Mouse (Mus musculus) Patski (cell line): ENCODE data around the gene Gngt2. TPM values are rescaled to one million over a fixed set of nuclear protein-coding genes. Genes with fewer than 3 reads are reported as not detected.

Source experiments
- ATAC-seq: fragments of 100-300 bp; one replicate; pipeline ENCODE4 v1.8.0; 2021
- CTCF ChIA-PET: fragments of 350-600 bp; sonication (Branson Sonifier 250); formaldehyde crosslinking; loops from one replicate; lab custom pipeline; 2022; ENCODE audit warnings: inconsistent platforms; lab: Charles Lee
- POLR2A ChIA-PET: fragments of 350-600 bp; sonication (Branson Sonifier 250); formaldehyde crosslinking; loops from one replicate; lab custom pipeline; 2022; ENCODE audit warnings: antibody characterized with exemption, inconsistent platforms; lab: Charles Lee
- DNase-seq: peaks from one replicate; pipeline ENCODE4 v3.0.0-alpha.2; 2011; ENCODE audit warnings: low read depth, low spot score
- H3K27me3 ChIP-seq: fragments of 371-371 bp; one replicate; pipeline ENCODE4 v1.5.1; 2021
- CTCF ChIP-seq: fragments of 100-300 bp; IDR thresholded peaks from one replicate; pipeline ENCODE4 v1.5.1; 2021
- in situ Hi-C: fragments of 300-500 bp; cut with MboI; formaldehyde crosslinking; loops from 3 replicates; pipeline ENCODE4 v1.11.1; 2018; ENCODE audit warnings: low pct_unique_long_range_greater_than_20kb, mixed read lengths
- polyA plus RNA-seq: library from polyadenylated mRNA; unstranded; gene quantifications from one replicate; pipeline ENCODE4 v1.2.3, GENCODE M21; 2021

Gngt2 gene
- polyA plus RNA-seq, 1 experiment from 2014 or later: not detected

DNA sequence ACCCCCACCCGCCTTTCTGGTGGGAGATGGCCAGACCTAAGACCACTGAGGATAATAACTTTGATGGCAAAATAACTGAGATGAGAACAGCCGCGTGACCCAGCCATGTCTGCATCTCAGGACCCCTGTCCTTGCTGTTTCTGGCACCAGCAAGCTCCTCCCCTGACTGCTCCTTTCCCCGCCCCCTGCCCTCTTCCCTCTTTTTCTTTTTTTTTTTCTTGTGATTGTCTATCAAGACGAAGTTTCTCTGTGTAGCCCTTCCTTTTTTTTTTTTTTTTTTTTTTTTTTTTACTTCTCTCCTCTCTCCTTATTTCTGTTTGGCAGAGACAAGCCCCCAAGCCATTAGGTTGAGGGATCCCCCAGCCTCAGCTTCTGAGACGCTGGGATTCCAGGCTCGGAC, 26.2 kb upstream of the Gngt2 start:
- ChIA-PET CTCF (no interaction called here), POLR2A (no interaction called here)
- no peaks in the 10 kb centered on the region for H3K27me3 ChIP-seq
- TF ChIP-seq CTCF: no peak
- DNase-seq (no peak), ATAC-seq (no peak)
- in situ Hi-C loops: no loop called here

DNA sequence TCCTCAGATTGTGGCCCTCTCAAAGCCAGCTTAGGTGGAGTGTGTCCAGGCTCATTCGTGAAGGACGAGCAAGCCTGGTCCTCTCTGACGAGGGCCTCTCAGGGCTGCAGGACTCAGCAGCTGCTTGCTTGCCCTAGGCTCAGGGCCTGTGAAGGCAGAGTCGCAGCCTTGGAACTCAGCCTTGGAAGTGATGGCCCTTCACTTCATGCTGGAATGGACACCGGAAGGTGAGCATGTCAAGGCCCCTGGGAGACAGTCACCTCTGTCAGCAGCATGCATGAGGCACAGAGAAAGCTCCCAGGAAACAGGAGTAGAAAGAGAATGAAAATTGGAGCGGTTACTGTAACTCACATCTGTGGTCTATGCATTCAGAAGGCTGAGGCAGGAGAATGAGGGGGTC, 25.3 kb upstream of the Gngt2 start:
- no peak for DNase-seq
- in situ Hi-C loops: no loop called here
- CTCF ChIA-PET: no interaction called here

DNA sequence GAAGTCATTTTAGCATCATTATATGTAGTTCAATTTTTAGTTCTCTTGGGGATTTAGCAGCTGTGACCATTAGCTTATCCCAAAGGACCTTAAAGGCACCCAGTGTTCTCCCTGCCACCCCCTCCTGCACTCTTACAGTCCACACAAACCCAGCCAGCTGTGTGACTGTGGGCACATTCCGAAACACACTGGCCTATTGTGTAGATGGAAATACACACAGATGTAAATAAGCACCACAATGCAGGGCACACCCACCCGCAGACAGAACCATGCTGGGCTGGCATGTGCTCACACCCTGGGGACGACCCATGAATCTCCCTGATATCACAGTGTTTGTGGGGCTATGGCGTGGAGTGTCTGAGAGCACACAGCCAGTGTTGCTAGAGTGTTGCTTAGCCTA, 24.8 kb upstream of the Gngt2 start:
- ATAC-seq (no peak), DNase-seq (no peak)
- H3K27me3 ChIP-seq: no peaks in the 10 kb centered on the region
- in situ Hi-C loops: no loop called here
- ChIA-PET CTCF (no interaction called here), POLR2A (no interaction called here)
- no peak for TF ChIP-seq CTCF

More for the DNA sequence above, 25.3 kb upstream of the Gngt2 start:
- POLR2A ChIA-PET: no interaction called here
- TF ChIP-seq CTCF: no peak
- no peaks in the 10 kb centered on the region for H3K27me3 ChIP-seq
- ATAC-seq: no peak

DNA sequence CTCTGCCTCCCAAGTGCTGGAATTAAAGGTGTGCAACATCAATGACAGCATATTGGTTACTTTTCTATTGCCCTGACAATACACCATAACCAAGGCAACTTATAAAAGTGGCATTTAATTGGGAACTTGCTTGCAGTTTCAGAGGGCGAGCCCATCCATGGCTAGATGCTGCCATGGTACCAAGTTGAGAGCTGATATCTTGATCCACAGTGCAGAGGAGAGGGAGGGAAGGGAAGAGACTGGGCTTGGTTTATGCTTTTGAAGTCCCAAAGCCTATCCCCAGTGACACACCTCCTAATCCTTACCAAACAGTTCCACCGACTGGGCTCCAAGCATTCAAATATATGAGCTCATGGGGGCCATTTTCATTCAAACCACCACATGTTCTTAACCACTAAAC, 22.9 kb upstream of the Gngt2 start:
- in situ Hi-C loops: no loop called here
- no peaks in the 10 kb centered on the region for H3K27me3 ChIP-seq
- ATAC-seq: no peak
- no peak for DNase-seq
- ChIA-PET CTCF (no interaction called here), POLR2A (interaction anchor here (1.5 kb wide), 1 partner anchor 43 kb away, joined by 3 read pairs; no protein-coding TSS in a partner anchor)
- TF ChIP-seq CTCF: no peak

DNA sequence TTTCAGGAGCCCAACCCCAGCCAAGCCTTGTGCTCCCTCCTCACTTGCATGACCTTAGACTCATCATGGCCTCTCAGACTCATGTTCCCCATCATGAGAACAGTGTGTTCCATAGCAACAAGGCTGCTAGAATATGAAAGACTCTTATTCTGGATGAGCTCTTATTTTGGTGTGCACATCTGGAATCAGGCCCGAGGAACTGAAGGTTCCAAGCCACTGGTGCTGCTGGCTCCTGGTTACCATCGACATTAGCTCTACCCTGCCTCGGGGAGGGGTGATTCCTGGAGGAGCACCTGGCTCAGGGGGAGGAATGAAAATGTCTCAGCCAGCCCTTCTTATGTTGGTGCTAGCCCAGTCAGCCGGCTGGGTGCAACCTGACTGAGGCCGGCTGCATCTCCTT, 22.2 kb upstream of the Gngt2 start:
- in situ Hi-C loops: no loop called here
- DNase-seq (no peak), ATAC-seq (no peak)
- H3K27me3 ChIP-seq: no peaks in the 10 kb centered on the region
- CTCF ChIA-PET: no interaction called here
- TF ChIP-seq CTCF: no peak
- POLR2A ChIA-PET: interaction anchor here (1.5 kb wide), 1 partner anchor 44 kb away, joined by 3 read pairs; no protein-coding TSS in a partner anchor

DNA sequence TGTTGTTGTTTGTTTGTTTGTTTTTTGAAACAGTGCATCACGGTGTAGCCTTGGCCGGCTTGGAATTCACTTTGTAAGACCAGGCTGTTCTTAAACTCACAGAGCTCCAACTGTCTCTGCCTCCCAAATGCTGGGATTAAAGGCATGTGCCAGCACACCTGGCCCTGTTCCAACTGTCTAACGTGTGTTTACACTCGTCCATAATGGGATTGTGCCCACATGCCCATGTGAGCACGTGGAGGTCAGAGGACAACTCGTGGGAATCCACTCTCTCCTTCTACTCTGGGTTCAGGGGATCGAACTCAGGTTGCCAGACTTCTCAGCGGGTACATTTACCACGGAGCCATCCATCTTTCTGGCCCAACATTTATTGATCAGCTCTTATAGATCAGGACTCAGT, 21.6 kb upstream of the Gngt2 start:
- H3K27me3 ChIP-seq: no peaks in the 10 kb centered on the region
- TF ChIP-seq CTCF: no peak
- no peak for ATAC-seq
- in situ Hi-C loops: no loop called here
- no peak for DNase-seq
- ChIA-PET CTCF (no interaction called here), POLR2A (no interaction called here)

DNA sequence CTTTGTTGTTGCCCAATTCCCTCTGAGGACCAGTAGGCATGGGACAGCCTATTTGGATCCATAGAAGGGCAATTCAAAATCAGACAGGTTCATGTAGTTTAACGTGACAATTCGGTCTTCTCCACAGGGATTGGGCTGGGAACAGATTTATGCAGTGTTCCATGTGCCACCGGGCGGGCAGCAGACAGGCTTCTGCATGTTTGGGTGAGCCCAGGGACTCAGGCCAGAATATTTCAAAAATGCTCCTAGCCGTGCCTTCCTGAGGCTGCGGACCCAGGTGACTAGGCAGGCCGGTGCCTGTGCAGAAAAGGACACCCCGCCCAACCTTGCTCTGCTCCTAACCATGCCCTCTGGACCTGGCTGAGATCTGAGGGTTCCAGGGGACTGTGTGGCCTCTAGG, 17.9 kb upstream of the Gngt2 start:
- ChIA-PET CTCF (no interaction called here), POLR2A (no interaction called here)
- ATAC-seq (no peak), DNase-seq (no peak)
- in situ Hi-C loops: no loop called here
- no peak for TF ChIP-seq CTCF
- no peaks in the 10 kb centered on the region for H3K27me3 ChIP-seq

DNA sequence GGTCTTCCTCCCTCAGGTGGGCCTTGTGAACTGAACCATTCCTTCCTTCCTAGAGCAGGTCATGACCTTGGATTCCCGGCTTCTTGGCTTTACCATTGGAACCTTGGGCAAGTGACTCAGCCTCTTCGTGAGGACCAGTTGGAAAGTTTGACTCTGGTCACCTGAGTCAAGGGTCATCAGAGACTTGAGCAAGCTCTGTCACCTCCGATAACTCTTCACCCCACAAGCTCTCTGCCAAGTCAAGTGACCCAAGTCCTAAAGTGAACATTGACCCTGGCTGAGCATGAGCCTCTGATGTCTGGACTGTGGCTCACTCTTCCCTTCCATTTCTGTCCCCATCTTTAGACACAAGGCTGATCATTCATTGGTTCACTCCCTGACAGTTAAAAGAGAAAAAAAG, 15.5 kb upstream of the Gngt2 start:
- in situ Hi-C loops: no loop called here
- ATAC-seq (no peak), DNase-seq (no peak)
- peaks cover 7% of the 10 kb centered on the region for H3K27me3 ChIP-seq
- ChIA-PET CTCF (no interaction called here), POLR2A (no interaction called here)
- no peak for TF ChIP-seq CTCF

DNA sequence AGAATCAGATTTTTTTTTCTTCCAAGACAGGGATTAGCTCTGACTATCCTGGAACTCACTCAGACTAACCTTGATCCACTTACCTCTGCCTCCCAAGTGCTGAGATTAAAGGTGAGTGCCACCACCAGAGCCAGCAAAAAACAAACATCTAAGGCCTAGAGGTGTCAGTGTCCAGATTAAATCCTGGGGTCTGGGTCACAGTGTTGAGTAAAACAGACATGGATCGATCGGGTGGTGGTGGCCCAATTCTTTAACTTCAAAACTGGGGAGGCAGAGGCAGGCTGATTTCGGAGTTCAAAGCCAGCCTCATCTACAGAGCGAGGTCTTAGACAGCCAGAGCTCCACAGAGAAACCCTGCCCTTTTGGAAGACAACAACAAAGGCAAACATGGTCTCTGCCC, 14.6 kb upstream of the Gngt2 start:
- no peak for ATAC-seq
- TF ChIP-seq CTCF: no peak
- peaks cover 7% of the 10 kb centered on the region for H3K27me3 ChIP-seq

DNA sequence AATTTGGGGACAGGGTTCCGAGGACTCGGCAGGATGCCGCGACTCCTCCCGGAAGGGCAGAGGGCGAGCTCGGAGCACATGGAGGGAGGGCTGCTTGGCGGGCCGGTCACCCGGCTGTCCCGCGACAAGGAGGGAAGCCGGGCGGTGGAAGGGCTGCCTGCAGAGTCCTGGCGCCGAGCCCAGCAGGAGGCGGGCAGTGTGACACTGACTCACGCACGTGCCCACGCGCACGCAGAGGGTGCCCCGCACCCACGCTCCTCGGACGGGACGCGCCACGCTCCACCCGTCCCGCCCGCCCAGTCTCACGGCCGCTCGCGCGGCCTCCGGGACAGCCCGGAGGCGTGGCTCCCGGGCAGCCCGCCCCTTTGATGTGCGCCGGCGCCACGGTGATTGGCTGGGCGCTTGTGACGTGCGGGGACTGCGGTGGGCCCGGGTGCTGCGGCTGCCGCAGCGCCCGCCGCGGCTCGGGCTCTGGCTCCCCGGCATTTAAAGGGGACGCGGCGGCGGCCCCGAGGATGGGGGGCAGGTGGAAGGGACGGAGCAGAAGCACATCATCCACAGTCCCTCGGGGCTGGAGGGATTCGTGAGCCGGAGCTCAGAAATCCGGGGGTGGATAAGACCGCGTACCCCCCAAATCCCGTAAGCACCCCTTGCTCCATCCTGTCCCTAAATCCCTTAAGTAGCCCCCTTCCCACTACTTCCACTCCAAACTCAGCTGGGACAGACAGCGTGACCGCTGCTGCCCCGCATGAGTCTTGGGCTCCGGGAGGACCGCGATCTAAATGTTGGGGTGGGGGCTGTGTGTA, 12.7 kb upstream of the Gngt2 start, which contains the start of gene Phospho1:
Gene Phospho1, plus strand, starts transcription at position 429 of the 806 bp plus-strand sequence.
- POLR2A ChIA-PET: interaction anchor here (0.6 kb wide), 1 partner anchor 20 kb away, joined by 5 read pairs; no protein-coding TSS in a partner anchor
- TF ChIP-seq CTCF: no peak
- ATAC-seq: peak; percentile 59
- peak; percentile 10 for DNase-seq
- peaks cover 7% of the 10 kb centered on the region for H3K27me3 ChIP-seq
- in situ Hi-C loops: no loop called here
- CTCF ChIA-PET: interaction anchor here (1.3 to 2.0 kb wide), 2 partner anchors 11 to 30 kb away, joined by 4 to 6 read pairs; no protein-coding TSS in a partner anchor

More for the DNA sequence above, 14.6 kb upstream of the Gngt2 start:
- ChIA-PET POLR2A (no interaction called here), CTCF (no interaction called here)
- in situ Hi-C loops: no loop called here
- DNase-seq: no peak

DNA sequence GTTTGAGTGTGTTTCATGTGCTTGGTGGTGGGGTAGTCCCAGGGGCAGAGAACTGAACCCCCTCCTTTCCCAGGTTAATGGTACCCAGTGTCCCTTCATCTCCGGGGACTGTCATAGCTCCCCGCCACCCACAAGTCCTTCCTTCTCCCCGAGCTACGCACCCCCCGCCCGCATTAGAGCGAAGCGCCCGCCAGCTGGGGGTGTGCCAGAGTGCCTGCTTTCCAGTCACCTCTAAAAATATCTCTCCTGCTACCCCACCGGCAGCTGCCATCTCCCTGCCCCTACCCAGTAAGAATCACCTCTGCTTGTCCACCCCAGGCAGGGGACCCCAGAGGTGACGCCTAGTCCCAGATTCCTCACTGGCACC, 12.2 kb upstream of the Gngt2 start:
- peaks cover 7% of the 10 kb centered on the region for H3K27me3 ChIP-seq
- no peak for TF ChIP-seq CTCF
- ATAC-seq: no peak
- ChIA-PET CTCF (interaction anchor here (1.3 to 2.0 kb wide), 2 partner anchors 10 to 29 kb away, joined by 4 to 6 read pairs; no protein-coding TSS in a partner anchor), POLR2A (interaction anchor here (0.6 kb wide), 1 partner anchor 19 kb away, joined by 5 read pairs; no protein-coding TSS in a partner anchor)
- in situ Hi-C loops: no loop called here
- no peak for DNase-seq
